Mouse (Mus musculus) right cerebral cortex, postnatal 4 days (tissue): ENCODE data around the gene Fbxo48.

Source experiments
- DNase-seq: peaks from one replicate; pipeline ENCODE4 v3.0.0-alpha.2; 2022

Fbxo48 gene

DNA sequence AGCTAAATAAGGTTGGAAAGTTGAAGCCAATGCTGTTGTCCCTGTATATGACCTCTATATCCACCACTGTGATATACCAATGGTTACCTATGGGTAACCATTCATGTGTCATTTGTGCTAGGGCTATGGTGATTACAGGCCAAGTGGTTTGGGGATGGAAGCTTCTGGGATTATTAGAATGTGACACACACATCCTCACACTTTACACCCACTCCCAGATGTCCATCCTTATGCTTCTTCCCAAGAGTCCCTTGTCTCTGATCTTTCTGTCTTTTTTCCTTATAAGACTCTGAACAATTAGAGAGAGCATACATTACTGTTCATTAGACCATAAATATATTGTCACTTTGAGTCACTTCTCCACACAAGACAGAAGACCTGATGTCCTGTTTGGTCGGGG, 21.9 kb downstream of the Fbxo48 start:
- no peak for DNase-seq

DNA sequence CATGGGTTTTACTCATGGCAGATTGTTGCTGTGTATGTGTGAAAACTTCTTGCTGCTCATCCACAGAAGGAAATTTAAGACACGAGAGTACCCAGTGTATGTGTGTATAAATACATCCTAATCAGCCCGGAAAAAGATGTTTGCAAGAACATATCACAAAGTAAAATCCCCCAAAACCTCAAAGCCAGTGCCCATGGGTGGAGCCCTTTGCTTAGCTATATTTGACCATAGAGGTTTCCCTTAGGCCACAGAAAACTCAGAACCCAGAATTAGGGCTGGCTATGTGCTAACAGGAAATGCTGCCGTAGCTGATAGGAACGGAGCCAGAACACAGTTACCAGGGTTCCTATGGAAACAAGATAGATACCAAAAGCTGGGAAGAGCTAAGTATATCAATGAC, 25.8 kb downstream of the Fbxo48 start:
- DNase-seq = no peak

GRCm38 (mm10) chr11:16977611-16978010, 26.4 kb downstream of the Fbxo48 start:
- DNase-seq = no peak

- no peak for DNase-seq
Observed at GRCm38 (mm10) chr11:16978161-16978707, 27.1 kb downstream of the Fbxo48 start.

- DNase-seq = no peak
Observed at GRCm38 (mm10) chr11:16986550-16987187, 35.5 kb downstream of the Fbxo48 start.

DNA sequence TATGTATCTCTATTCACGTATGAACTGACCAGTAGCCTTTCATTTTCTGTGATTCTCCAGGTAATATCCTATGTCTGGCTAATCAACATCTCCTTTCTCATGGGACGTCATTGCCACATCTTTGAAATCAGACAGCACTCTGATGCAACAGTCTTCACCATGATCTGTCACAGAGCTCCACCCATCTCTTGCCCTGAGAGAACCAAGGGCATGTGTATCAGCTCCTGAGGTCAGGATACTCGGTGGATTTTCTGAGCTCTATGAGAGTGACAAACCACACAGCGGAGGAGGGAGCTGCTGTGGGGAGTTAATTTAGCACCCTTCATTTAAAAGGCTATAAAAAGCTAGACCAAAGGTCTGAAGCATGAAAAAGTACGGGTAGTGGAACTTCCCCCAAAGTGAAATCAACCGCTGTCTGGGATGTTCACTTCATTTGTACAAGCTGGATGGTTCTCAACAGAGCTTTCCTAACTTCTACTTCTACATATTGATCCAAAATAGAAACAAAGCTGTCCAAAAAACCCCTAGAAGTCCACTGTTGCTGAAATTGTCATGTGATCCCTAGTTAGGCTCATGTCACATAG, 36.7 kb downstream of the Fbxo48 start:
- DNase-seq = no peak

GRCm38 (mm10) chr11:16989885-16990284, 38.7 kb downstream of the Fbxo48 start:
- no peak for DNase-seq

DNA sequence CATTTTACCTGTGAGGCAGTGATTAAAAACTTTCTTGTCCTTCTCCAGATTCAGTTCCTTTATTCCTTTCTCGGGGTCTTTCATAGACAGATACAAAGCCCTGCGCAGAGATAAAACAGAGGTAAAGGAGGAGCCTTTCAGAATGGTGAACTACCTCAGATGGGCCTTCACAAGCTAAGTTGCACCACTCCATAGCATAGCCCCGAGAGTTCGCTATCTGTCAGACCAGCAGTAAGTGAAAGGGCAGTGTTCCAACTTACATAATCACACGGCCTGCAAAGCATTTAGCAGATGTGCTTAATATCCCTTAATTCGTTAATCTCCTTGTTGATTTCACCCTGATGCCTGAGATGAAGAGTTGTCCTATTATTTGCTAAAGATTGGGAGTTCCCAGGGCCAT, 41.7 kb downstream of the Fbxo48 start:
- DNase-seq = no peak

- DNase-seq = no peak
Observed at GRCm38 (mm10) chr11:16996818-16997217, 45.6 kb downstream of the Fbxo48 start.

DNA sequence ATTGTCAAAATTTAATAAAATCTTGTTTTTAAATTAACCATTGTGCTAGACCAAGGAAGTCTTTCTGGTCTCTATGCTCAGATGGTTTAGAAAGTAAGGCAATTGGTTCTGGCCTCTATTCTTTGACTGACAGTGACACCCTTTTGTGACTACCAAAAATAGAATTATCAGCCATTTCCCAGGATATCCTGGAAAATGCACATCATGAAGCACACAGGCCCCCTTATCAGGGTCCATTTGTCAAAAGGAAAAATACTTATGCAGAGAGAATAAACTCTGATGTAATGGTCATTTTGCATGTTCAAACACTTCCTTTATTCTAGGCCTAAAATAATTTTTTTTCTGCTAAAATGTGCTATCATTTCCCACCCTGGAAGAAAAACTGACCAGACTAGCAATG, 46.3 kb downstream of the Fbxo48 start:
- no peak for DNase-seq

DNA sequence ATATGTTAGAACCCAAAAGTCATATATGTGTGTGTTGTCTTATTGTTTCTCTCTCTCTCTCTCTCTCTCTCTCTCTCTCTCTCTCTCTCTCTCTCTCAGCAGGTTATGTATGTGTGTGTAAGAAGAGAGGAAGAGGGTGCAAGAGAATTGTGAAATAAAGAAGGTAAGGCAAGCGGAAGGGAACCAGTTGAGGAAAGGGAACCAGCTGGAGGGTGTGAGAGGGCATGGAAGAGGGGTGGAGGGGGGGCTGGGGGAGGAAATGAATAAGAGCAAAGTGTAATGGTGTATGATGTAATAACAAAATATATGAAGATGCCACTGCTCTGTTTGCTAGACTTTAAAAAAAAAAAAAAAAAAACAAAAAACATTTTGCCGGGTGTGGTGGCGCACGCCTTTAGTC, 48.2 kb downstream of the Fbxo48 start:
- DNase-seq = no peak

DNA sequence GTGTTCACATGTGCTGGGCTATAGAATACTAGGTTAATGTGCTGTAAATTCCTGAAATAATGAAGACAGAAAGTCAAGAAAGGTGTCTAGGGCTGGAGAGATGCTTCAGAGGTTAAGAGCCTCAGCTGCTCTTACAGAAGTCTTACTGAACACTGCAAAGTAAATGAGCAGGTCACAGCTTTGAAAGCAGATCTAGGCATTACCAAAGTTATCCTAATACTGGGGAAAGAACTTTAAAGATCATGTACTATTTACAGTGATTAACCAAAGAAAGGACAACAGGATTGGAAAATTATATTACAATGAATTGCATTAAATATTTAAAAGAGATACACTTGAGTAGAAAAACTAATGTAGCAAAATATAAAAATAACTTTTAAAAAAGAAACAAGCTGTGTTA, 48.8 kb downstream of the Fbxo48 start:
- no peak for DNase-seq

DNA sequence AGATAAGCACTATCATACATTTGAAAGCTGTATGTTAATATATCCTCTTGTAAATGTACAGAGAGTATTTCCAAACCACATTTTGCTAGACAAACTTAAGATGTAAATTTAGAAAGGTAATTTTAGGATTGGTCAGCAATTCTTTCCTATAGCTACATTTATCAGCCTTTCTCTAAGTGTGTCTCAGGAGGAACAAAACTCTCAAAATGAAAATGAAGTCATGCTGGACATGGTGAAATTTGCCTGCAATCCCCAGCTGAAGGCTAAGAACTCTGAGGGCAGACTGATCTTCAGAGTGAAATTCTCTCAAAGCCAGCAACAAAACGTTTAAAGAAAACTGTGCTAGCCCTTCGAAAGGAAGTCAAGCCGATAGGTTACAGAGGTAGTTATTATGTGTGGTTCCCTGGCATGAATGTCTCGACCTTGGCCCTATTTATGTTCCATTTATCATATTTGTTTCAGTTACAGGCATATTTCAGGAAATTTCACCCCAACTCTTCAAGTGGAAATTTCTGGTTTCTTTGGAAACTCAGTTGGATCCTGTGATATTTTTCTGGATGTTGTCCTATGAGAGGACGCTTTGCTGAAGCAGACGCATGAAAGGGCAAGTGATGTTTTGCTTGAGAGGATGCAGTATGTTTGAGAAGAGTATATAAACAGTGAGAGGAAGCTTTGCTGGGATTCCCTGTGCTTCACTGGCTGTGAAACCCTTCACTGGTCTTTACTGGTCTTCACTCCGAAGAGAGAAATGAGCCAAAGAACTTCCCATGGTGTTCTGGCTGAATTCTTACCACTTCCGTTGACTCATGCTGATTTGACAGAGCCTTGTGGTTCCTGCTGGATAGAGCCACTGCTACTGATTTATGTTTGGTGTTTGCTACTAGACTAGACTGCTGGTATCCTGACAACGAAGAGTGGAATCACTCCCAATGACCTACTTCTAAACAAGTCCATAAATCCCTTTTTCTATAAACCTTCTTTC, 49.5 kb downstream of the Fbxo48 start:
- DNase-seq = no peak

DNA sequence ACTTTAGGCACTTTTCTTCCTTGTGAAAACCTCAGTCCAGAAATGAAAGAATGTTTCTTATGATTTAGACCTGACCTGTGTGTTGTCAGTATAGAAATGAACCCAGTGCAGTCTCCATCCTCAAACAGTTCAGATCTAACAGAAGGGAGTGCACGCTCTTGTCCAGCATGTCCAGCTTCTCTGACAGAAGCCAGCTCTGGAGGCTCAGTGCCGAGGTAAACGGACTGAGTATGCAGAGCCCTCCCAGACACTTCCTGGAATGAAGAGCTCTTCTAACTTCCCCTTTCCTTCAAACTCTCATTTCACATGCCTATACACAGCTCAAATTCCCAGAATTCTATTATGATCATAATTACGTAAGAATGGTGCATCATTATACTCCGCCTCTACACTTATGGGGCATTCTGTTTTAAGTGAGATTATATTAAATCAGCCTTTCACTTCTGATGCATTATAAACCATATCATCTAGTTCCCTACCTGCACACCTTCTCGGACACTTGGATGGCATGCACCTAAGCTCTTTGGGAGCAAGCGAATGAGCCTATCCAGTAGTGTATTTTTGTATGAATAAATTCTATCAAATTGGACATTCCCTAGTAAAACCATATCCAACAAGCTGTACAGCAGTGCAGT, 51.7 kb downstream of the Fbxo48 start:
- no peak for DNase-seq

DNA sequence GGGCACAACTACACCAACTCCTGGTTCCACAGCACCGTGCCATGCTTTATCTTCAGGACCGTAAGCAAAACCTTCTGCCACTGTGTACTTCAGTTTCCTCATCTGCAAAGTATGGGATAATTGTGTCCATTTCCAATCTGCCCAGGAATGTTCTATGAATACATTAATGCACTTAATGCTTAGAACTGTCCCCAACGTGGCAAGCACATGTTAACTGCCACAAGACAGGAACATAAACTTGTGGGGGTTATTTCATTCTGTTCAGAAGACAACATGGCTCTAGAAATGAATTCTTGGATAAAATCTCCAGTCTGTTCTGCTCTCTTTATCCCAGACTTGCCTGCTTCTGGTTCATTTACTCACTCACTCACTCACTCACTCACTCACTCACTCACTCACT, 52.6 kb downstream of the Fbxo48 start:
- DNase-seq = no peak
